Mouse (Mus musculus) mature B cell (primary cell): ENCODE data around the gene Rarres2.

Experiments used
- in situ Hi-C: fragments of 300-500 bp; cut with MboI; formaldehyde crosslinking; loops from 2 replicates; pipeline ENCODE4 v1.14.3; 2019

Rarres2 gene

DNA sequence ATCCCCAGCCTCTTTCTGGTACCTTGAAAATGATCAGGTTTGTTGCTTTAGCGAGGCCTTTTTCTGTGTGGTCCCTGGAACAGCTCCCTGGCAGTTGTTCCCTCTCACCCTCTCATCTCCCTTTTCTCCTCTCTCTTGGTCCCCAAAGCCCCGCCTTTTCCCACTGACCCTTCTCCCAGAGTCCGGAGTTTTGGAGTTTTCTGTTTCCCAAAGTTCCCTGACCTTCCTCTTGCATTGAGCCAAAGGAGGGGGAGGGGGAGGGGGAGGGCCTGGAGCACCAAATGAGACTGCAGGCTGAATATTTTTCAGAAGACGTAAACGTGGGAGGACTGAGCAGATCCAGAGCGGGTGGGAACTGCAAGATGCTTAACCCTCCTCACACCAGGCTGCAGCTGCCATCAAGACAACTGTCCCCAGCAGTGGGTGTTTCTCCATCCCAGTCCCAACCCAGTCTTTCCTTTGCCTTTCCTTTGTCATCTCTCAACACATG, at the start of gene Rarres2:
Rarres2 (minus strand) TSS at position 218 of the 490 bp plus-strand sequence.
- in situ Hi-C loops = no loop called here

DNA sequence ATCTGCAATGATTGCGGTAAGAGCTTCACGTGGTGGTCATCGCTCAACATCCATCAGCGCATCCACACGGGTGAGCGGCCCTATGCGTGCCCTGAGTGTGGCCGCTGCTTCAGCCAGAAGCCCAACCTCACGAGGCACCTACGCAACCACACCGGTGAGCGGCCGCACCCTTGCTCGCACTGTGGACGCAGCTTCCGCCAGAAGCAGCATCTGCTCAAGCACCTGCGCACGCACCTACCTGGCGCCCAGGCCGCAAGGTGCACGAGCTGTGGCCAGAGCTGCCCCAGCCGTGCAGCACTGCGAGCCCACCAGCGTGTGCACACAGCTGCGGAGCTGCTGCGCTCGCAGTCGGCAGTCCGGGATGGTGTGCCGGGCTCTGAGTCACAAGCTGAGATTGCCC, 47.4 kb upstream of the Rarres2 start:
- in situ Hi-C loops = no loop called here

DNA sequence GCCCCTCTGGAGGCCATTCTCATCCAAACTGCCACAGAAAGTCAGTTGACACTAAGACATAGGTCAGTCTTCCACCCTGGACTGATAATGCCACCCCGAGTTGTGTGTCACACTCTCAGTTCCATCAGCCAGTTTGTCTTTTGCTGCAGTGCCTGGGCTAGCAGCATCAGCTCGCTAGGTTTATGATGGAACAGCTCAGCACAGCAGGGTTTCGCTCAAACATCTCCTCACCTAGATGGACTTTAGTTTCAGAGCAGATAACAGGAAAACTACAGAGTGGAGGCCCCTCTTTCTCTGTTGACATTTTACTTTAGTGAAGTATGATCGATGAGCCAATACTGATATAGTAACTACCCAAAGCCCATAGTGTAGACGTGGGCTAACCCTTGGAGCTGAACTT, 42.2 kb upstream of the Rarres2 start:
- in situ Hi-C loops = no loop called here

DNA sequence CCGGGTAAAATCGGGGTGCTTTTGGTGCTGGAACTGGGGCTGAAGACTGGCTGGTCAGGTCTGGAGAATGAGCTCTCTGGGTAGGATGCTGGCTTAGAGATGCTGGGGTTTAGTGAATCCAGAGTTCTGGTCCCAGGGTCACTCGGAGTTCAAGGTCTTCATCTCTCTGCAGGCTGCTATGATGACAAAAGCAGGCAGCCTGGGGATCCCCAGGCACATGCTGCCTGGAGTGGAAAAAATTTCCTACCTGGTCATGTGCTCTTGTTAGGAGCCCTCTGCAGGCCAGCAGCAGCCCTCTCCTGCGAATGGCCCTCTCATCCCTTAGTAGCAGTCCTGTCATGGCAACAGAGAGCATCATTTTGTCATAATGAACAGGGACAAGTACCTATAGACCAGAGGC, 40.9 kb upstream of the Rarres2 start:
- in situ Hi-C loops = no loop called here

DNA sequence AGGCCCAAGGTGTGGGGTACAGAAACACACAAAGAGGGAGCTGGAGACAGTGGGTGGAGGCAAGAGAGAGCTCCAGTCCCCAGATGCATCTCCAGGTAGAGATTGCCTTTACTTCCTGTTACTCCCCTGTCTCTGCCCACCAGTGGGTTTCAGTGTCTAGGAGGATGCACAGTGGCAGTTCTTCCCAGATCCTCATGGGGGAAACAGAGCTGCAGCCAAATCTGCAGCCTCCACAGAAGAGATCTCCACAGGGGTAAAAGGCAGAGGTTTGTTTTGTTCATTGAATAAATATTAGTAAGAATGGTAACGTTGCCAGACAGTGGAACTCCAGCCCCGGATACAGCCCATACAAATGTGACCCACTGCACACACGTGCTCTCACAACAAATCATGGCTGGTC, 38.1 kb upstream of the Rarres2 start:
- in situ Hi-C loops = no loop called here

DNA sequence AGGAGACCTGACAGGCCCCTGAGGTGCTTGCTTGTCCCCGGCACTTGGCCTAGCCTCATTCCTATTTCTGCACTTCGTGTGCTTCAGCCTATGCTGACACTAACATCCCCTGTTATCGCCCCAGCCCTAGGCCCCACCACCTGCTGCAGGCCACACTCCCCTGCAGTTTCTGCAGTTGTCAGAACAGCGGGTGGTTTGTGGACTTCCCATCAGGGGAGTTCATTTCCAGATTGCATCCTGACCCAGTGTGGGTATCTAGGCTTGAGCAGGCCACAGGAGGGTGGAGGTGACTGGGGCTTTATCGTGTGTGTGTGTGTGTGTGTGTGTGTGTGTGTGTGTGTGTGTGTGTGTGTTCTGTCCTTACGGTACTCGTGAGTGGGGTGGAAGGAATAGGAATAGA, 36.9 kb upstream of the Rarres2 start:
- in situ Hi-C loops = no loop called here

DNA sequence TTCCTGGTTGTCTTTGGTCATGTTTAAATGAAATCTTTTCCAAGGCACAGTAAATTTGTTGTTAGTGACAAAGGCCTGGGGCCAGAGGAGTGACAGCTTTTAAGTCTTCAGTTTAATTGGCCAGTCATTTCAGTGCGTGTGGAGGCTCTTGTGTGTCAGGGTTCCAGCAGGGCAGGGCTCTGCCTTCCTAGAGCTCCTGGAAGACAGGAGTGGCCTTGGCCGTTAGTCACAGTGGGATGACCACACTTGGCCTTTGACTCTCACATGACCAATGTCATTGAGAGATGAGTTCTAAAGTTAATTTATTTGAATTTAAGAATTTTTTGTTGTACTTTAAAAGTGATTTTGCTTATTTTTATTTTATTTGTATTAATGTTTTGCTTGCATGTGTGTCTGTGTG, 35.5 kb upstream of the Rarres2 start:
- in situ Hi-C loops = no loop called here

DNA sequence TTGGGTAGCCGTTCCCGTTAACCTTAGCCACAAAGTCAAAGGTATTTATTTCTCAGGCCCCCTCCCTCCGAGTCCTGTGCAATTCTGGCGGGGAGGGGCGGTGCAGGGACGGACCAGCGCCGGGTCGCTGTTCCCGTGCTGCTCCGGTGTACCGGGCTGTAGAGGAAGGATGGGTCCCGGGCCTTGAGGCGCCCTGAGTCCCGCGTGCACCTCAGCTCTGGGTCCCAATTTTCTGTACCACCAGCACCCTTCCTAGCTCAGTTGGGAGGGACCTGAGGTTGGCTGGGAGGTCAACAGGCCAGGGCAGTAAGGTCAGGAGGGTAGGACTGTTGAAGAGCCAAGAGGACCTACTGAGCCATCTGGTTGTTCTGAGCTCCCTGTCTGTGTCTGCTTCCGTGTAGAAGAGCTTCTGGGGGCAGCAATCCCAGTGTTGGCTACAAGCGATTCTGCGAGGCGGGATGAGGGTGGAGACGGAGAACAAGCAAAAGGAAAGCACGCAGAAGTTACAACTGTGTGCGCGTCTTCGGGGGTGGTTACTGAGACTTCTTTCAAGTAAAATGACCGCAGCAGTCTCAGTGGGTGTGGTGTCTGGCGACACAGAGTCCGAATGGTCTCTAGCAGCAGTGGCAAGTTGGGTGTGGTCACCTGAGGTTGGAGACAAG, 29.6 kb upstream of the Rarres2 start:
- in situ Hi-C loops = no loop called here

DNA sequence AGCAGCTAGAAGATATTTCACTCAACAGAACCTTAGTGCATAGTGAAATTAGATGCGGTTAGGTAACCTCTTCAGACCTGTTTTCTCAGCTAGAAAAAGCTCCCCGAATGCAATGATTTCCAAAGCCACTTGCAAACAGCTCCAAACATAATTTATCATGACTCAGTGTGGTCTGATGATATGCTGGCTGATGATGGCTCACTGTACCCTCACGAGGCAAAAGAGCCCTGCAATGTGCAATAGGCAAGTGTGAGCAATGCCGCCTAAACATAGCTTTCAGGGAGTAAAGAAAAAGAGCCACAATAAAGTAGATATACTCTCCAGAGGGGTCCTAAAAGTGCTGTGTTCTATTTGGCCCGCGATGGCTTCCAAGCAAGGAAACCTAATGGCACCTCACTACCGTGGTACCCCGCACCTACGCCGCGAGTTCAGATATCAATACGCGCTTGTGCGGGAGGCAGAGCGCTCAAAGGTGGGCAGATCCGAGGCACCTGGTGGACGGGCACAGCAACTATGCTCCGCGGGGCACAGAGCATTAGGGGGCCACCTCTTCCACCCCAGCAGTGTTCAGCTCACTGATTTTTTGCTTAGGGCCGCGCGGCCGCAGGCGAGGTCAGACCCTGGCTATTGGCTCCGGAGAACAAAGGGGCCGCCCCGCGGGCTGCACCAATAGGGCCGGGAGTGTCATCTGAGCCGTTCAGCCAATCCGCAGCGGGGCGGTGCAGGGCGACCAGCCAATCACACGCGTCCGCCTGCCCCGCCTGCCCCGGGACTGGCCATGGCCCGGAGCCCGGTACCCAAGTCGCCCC, 28.9 kb upstream of the Rarres2 start, which contains the start of gene Zfp775:
Zfp775 (plus strand) TSS at position 793 of the 809 bp plus-strand sequence.
- in situ Hi-C loops = no loop called here

DNA sequence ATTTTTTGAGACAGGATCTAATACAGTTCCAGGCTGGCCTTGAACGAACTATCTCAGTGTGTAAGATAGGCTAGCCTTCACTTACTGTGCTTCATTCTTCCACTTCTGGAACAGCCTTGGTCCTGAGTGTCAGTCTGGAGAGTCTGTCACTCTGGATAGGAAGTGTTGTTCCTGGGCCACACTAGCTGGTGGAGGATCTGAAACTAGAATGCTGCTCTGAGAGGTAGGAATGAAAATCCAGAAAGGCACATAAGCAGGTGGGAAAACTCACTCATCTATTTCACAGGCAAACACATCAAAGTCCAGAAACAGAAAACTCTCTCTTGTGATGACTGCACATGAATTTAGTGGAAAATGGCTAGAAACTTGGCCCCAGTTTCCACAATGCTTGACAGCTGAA, 28.0 kb upstream of the Rarres2 start:
- in situ Hi-C loops = no loop called here

DNA sequence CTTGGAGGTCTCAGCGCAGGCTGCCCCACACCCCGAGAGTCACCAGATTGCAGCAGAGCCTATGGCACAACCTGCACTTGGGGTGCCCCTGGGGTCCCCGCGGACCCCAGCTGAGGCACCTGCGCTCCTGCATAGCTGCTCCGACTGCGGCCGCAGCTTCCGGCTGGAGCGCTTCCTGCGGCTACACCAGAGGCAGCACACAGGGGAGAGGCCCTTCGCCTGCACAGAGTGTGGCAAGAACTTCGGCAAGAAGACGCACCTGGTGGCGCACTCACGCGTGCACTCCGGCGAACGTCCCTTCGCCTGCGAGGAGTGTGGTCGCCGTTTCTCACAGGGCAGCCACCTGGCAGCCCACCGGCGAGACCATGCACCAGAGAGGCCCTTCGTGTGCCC, 24.6 kb upstream of the Rarres2 start:
- in situ Hi-C loops = no loop called here

DNA sequence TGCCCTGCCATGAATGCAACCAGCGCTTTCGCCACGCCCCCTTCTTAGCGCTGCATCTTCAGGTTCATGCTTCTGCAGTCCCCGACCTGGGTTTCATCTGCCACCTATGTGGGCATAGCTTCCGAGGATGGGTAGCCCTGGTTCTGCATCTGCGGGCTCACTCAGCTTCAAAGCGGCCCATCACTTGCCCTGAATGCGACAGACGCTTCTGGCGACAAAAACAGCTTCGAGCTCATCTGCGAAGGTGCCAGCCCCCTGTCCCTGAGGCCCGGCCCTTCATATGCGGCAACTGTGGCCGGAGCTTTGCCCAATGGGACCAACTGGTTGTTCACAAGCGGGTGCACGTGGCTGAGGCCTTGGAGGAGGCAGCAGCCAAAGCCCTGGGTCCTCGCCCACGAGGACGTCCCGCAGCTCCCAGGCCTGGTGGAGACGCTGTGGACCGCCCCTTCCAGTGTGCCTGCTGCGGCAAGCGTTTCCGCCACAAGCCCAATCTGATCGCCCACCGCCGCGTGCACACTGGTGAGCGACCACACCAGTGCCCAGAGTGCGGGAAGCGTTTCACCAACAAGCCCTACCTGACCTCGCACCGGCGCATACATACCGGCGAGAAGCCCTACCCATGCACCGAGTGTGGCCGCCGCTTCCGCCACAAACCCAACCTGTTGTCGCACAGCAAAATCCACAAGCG, 24.1 kb upstream of the Rarres2 start:
- in situ Hi-C loops = no loop called here

DNA sequence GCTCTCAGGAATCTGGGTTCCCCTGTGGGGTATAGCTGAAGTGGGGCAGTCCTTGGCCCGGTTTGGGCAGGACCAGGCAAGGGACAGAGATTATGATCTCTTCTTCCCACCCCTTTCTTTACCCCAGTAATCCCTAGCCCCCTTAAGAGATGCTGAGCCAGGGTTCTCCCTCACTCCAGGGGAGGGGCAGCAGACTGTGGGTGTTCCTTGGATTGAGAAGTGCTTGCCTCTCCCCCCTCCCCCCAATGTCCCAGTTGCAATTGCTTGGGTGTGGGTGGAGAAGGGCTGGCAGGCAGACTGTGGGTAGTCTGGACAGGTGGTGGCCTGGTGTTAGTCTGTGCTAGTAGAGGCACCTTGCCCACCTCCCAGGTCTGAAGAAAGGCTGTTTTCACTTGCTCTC, 22.7 kb upstream of the Rarres2 start:
- in situ Hi-C loops = no loop called here

DNA sequence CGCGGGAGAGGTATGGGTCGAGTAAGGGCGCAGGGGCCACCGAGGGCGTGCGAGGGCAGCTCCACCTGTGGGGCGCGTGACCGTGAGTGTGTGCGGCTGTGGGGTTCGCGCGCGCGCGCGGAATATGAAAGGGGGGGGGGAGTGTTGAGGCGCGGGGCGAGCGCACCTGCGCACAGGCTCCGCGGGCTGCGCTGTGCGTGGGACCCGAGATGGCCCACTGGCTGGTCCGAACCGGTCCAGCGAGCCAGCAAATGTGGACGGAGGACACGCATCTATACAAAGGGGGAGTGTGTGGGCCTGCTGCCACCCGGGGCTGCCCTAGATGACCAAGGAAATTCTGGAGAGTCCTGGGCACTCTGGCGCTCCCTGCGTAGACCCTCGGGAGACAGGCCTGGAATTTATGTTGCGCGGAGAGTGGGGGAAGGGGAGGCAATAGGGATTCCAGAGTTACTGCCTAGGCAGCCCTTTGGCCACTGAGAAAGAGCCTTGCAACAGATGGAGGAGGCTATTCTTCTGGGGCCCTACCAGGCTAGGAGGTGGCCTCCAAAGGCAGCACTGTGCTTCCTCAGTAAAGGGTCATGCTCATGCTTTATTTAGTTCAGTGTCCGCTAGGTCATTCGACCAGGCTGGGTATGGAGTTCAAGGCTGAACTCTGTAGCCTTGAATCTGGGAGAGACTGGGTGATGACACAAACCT, 21.6 kb upstream of the Rarres2 start:
- in situ Hi-C loops = no loop called here

DNA sequence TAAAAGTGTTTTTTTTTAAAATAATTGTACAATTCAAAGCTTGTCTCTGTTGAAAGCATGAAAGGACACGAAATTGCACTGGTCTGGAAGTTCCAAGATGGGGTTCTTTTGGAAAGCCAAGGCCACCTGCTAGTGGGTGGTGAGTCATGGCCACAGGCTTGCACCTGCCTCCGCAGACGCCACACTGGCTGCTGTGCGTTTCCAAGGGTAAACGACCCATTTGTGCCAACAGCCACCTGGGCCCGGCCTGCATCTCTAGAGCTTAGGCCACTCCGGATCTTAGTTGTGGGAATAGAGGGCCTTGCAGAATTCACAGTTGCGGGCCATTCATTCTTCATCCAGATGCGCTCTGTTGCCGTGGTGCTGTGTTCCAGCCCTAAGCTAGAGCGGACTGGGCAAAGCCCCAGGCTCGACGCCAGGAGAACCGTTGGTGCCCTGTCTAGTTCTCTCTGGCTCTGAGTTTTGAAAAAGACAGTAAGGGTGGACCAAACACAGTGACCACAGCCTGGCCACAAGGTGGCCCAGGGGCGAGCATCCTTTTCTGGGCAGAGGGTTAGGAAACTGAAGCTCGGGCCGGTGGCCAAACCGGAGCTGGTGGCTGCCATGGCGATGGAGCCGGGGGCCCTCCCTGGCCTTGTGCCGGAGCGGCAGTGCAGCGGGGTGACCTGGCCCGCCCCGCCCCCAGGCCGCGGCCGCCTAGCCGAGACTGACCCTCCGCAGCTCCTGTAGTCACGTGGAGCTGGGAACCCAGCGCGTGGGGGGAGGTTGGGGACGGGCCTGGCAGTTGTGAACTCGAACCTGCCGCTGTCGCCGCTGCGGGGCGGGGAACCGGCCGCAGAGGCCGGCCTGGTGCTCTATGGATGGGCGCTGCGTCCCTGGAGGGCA, 20.8 kb upstream of the Rarres2 start, which contains the start of the genes Repin1 and Gm44965:
Repin1 (plus strand) TSS at position 726 of the 885 bp plus-strand sequence.
Gm44965 (plus strand) TSS at position 784 of the 885 bp plus-strand sequence.
- in situ Hi-C loops = no loop called here

DNA sequence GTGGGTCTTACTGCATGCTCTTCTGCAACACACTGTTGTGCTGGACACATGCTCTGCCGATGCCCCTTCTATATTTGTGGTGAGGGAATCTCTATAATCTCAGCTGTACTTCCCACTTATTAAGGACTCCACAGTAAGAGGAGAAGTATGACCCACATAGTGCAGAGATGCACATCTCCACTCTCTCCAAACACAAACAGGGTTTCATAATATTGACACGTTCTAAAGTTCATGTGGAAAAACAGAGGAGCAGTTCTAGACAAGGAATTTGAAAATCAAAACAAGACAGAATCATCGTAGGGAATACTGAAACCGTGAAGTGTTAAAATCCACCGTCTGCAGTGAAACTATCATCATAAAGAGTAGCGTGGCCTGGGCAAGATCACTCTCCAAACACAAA, 19.3 kb upstream of the Rarres2 start:
- in situ Hi-C loops = no loop called here

DNA sequence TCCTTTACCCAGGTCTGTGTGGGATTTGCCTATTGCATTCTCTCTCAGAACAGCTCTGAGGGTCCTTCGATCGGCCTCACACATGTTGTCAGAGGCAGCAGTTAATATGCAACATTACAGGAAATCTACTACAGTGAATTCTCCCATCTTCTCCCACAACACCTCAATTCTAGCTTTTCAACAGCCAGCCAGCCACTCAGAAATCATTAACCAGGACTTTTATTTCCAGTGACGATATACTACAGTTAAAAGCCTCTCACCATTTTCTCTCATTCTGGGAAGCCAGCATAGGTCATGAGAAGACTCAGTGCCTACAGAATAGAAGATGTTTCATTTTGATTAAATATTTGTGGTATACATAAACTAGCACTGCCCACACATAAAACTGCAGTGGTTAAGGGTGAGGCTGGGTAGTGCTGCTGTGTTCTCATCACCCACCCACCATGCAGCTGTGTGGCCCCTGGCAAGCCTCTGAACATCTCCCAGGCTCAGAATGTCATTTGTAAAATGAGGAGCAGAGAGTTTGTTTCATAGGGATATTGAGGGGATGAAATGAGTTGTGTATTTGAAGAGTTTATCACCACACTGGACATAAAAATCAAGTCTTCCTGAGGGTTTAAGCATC, 18.7 kb upstream of the Rarres2 start:
- in situ Hi-C loops = no loop called here

DNA sequence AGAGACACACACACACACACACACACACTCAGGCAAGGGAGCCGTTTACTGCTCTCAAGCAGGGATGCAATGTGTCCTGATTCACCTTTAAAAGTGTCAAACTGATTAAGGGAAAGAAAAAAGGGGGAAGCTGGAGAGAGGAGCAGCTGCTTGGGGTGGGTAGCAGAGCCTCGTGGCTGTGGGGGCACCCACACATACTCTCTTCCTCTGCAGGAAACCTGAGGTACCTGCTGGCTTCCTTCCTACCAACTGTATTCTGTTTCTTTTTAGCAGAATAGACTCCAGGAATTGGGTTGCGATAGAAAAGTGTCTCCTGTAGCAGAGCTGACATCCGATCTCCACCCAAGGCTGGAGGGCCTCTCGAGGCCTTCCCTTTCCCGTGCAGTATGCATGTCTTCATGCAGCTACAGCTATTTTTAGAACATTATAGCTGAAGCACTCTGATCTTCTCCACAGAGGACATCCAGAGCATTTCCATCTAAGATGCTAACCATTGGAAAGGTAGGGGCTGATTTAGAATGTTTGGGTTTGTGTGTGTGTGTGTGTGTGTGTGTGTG, 16.7 kb upstream of the Rarres2 start, which contains the start of gene Gm45021:
Gm45021 (plus strand) TSS at position 417 of the 557 bp plus-strand sequence.
- in situ Hi-C loops = no loop called here

DNA sequence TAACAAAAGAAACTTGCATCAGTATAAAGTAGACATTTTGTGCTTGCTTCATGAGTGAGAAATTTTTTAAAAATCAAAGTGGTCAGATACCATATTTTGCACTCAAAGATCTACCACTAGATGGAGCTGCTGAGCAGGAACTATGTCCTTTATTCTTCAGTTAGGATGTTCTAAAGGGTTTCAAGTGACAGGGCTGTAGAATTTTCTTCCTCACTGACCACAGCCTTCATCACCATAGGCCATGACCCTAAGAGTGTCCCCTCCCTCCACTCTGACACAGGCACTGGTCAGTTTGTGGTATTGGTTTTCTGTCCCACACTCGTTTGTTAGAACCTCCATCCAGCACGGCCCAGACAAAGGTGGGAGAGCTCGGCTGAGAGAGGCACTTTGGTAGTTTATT, 9.4 kb upstream of the Rarres2 start:
- in situ Hi-C loops = no loop called here

DNA sequence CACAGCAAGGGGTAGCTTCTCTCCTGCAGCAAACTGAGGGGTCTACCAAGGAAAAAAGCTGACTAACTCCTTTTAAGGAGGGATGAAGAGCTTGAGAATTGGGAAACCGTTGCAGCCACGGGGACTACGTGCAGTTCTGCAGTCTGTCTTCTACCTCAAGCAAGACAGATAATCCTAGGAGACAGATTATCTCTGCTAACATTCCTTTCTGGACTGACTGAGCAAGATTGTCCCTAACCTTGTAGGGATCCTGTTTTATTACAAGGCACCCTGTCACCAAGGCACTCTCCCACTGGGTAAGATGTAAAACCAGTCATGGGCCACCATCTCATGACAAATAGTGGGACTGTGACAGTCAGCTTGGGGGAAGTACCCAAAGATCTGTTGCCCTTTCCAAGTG, 8.7 kb upstream of the Rarres2 start:
- in situ Hi-C loops = no loop called here
